Mouse (Mus musculus): ENCODE results near the gene Btbd35f1. TPM values are rescaled to one million over a fixed set of nuclear protein-coding genes. Genes with fewer than 3 reads are reported as not detected.

Btbd35f1 gene
- not detected in 2 replicates for total RNA-seq (2023)

DNA sequence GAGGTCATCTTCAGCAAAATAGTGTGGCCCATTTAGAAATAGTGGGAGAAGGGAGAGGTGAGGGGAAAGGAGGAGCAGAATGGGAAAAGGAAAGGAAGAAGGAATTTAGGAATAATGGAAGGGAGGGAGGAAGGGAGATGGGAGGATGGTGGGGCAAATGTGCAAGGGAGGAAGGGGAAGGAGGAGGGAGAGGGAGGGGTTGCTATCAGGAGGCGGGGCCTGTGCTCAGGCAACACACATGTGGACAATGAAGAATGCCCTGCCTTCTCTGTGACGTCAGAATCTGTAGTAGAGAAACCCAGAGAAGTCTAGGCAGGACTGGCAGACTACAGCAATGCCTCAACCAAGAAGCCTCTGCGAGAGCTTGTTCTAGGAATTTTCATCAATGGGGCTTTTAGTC, at the start of gene Btbd35f1:
TSS of gene Btbd35f1 (plus strand) at position 301 of the 400 bp plus-strand sequence.

Other genes starting within 250 kb of the Btbd35f1 start
- gene Gm5926, start 90.7 kb downstream of the Btbd35f1 start, total RNA-seq (2023): not detected in 2 replicates
- gene Btbd35f21, start 166.1 kb downstream of the Btbd35f1 start, total RNA-seq (2023): not detected in 2 replicates

All from neutrophil, adult 65 days (primary cell).